Mouse (Mus musculus) ZHBTc4 (cell line): ENCODE results near the gene Crabp1.

ENCODE experiments used
- DNase-seq: peaks from one replicate; pipeline ENCODE4 v3.0.0-alpha.2; 2011; ENCODE audit warnings: low read depth, low spot score

The Crabp1 gene

GRCm38 (mm10) chr9:54770140-54770780 is 5.7 kb downstream of the Crabp1 start:
- no peak for DNase-seq

GRCm38 (mm10) chr9:54776451-54776982 is 12.0 kb downstream of the Crabp1 start:
- no peak for DNase-seq

- DNase-seq = no peak
These were observed 14.7 kb downstream of the Crabp1 start for GRCm38 (mm10) chr9:54779280-54779679.

GRCm38 (mm10) chr9:54782504-54782903 is 18.0 kb downstream of the Crabp1 start:
- DNase-seq = no peak

- DNase-seq = no peak
These were observed 19.5 kb downstream of the Crabp1 start for GRCm38 (mm10) chr9:54784003-54784402.

- no peak for DNase-seq
These were observed 20.7 kb downstream of the Crabp1 start for GRCm38 (mm10) chr9:54785215-54785614.

- no peak for DNase-seq
These were observed 21.5 kb downstream of the Crabp1 start for GRCm38 (mm10) chr9:54786083-54786482.

GRCm38 (mm10) chr9:54787760-54788159 is 23.2 kb downstream of the Crabp1 start:
- no peak for DNase-seq

GRCm38 (mm10) chr9:54790271-54790670 is 25.7 kb downstream of the Crabp1 start:
- no peak for DNase-seq

GRCm38 (mm10) chr9:54801460-54801961 is 37.0 kb downstream of the Crabp1 start:
- DNase-seq = peak; percentile 91

GRCm38 (mm10) chr9:54802749-54803679 is 38.5 kb downstream of the Crabp1 start:
- peak; percentile 83 for DNase-seq

GRCm38 (mm10) chr9:54804351-54804750 is 39.8 kb downstream of the Crabp1 start:
- DNase-seq = no peak

GRCm38 (mm10) chr9:54807761-54808160 is 43.2 kb downstream of the Crabp1 start:
- no peak for DNase-seq

- DNase-seq = no peak
These were observed 45.4 kb downstream of the Crabp1 start for GRCm38 (mm10) chr9:54809953-54810352.

GRCm38 (mm10) chr9:54816508-54817201 is 52.1 kb downstream of the Crabp1 start:
- DNase-seq = no peak

- peak; percentile 77 for DNase-seq
These were observed 57.0 kb downstream of the Crabp1 start for GRCm38 (mm10) chr9:54821442-54822100.
